Mouse (Mus musculus): ENCODE measurements around the gene Reg4. TPM values are rescaled to one million over a fixed set of nuclear protein-coding genes. Genes with fewer than 3 reads are reported as not detected.

Gene Reg4
- not detected in 2 replicates for polyA plus RNA-seq (2016; fragmentation: Nextera tagmentation; extraction: Ambion mirVana)

DNA sequence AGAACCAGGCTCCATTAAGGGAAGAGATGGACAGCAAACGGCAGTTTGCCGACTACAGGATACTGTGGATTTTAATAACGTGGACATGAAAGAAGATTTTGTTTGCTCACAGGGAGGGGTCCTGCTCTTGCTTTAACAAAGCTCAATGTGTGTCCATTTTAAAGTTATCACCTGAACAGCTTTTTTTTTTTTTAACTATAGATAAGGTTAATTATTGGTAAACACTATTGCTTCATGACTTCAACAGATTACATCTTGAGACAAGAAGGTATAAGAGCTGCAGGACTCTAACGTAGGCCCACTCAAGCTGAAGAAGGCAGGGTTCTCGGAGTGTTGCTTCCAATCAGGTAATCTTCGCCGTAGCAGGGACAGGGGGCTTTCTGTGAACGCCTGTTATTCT, at the start of gene Reg4:
Reg4 (plus strand) TSS at position 301 of the 400 bp plus-strand sequence.
- no peak within 1 kb of the TSS for H3K4me3 ChIP-seq
- H3K4me2 ChIP-seq, result no peak within 1 kb of the TSS
- no peak for ATAC-seq (ENCODE audit: insufficient number of reproducible peaks, low FRiP score)
- 67% methylated on average over 8 of the region's 8 CpGs for WGBS
- H3K4me1 ChIP-seq (replicated peaks), result peaks cover 19% of the 10 kb centered on the region
- peaks cover 4% of the 10 kb centered on the region; the same call in 1 of the 2 replicates for H3K9me3 ChIP-seq (replicated peaks)
- no peak within 1 kb of the TSS for H3K27ac ChIP-seq (ENCODE audit: poor library complexity, severe bottlenecking)
- H3K36me3 ChIP-seq, result no peaks in the 10 kb centered on the region
- no peak within 1 kb of the TSS for H3K9ac ChIP-seq
- H3K27me3 ChIP-seq (replicated peaks), result no peaks in the 10 kb centered on the region

DNA sequence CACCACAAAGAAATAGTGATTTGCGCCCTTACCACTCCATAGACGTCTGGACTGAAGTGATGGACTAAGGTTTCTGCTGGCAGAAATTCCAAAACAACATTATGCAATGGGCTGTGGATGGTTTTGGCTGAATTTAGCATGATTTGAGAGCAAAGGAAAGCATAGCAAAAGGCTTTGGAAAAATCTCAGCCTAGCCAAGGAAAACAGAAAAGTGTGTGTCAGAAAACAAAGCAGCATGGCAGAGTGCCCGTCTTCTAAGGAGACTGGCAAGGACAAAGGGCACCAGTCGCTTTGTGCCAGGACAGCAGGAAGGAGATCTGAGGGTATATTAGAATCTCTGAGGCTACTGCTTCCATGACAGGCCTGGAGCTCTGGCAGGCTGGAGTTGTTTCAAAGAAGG, 43.6 kb upstream of the Reg4 start:
- Histone ChIP-seq H3K4me2 (no peak overlapping the region), H3K4me1 (replicated peaks) (no peaks in the 10 kb centered on the region), H3K27me3 (replicated peaks) (no peaks in the 10 kb centered on the region), H3K9ac (no peak overlapping the region), H3K9me3 (replicated peaks) (peaks cover 7% of the 10 kb centered on the region; the same call in 1 of the 2 replicates), H3K27ac (ENCODE audit: poor library complexity, severe bottlenecking) (no peak overlapping the region), H3K4me3 (no peak overlapping the region), H3K36me3 (no peaks in the 10 kb centered on the region)
- ATAC-seq (ENCODE audit: insufficient number of reproducible peaks, low FRiP score), result no peak
- WGBS, result 55% methylated on average over 4 of the region's 4 CpGs

DNA sequence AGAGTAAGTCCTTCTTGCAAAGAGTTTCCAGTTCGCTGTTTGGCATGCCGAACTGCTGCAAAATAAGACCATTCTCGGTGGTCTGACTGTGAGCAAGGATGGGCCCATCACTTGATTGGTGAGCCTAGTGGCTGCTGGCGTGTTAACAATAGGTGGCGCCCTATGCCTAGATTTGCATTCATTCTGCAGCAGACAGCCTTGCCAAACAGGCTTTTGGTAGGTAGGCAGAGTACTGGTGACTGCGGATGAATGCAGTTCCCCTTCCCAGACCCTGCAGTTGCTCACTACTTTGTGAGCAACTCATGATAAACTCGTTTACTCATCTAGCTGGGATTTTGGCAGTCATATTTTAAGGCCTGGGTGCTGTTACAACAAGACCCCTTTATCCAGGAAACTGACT, 41.2 kb upstream of the Reg4 start:
- 23% methylated on average over 7 of the region's 7 CpGs for WGBS

DNA sequence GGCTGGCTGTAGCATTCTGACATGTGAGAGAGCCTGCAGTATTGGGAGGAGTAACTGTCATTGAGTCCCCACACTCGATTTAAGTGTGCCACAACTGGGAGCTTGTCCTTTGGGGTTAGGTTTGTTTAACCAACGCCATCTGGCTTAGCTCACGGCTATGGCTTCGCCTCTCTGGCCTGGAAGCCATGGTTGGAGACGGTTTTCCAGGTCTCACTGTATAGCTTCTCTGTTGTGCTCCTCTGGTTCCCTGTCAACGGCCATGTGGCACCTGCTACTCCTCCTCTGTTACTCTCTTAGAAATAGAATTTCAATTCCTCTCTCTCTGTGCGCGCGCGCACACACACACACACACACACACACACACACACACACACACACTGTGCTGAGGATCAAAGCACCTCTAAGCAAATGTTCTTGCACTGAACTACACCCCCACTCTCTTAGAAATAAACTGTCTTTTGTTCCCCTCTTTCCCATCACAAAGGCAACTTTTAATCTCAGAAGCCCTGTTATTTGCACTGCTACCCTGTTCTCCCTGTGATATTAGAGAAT, 36.7 kb upstream of the Reg4 start:
- 70% methylated on average over 10 of the region's 10 CpGs for WGBS
- Histone ChIP-seq H3K9me3 (replicated peaks) (no peaks in the 10 kb centered on the region), H3K4me3 (no peak overlapping the region)

More for the DNA sequence above, 41.2 kb upstream of the Reg4 start:
- Histone ChIP-seq H3K27me3 (replicated peaks) (no peaks in the 10 kb centered on the region), H3K36me3 (no peaks in the 10 kb centered on the region), H3K4me3 (no peak overlapping the region), H3K4me1 (replicated peaks) (no peaks in the 10 kb centered on the region), H3K27ac (ENCODE audit: poor library complexity, severe bottlenecking) (no peak overlapping the region), H3K9me3 (replicated peaks) (peaks cover 7% of the 10 kb centered on the region; the same call in 1 of the 2 replicates), H3K9ac (no peak overlapping the region), H3K4me2 (no peak overlapping the region)
- no peak for ATAC-seq (ENCODE audit: insufficient number of reproducible peaks, low FRiP score)

DNA sequence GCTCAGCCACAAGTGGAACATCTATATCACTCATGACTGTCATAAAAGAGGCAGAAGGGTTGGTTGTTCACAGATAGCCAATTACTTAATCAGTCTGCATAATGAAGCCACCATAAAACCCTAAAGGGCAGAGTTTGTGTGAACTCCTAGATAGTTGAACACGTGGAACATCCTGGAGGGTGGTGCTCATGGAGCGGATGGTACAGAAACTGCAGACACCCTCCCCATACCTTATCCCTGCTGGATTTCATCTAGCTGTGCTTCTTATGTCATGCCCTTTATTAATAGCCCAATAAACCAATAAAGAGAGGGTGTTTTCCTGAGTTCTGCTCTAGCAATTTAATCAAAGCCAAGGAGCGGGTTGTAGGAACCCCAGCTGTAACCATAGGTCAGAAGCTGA, 34.2 kb upstream of the Reg4 start:
- H3K36me3 ChIP-seq, result no peaks in the 10 kb centered on the region
- ATAC-seq (ENCODE audit: insufficient number of reproducible peaks, low FRiP score), result no peak
- H3K4me3 ChIP-seq, result no peak overlapping the region
- H3K4me1 ChIP-seq (replicated peaks), result no peaks in the 10 kb centered on the region
- WGBS, result 84% methylated on average over 3 of the region's 3 CpGs
- no peaks in the 10 kb centered on the region for H3K27me3 ChIP-seq (replicated peaks)
- H3K9ac ChIP-seq, result no peak overlapping the region
- H3K4me2 ChIP-seq, result no peak overlapping the region
- H3K9me3 ChIP-seq (replicated peaks), result no peaks in the 10 kb centered on the region
- H3K27ac ChIP-seq (ENCODE audit: poor library complexity, severe bottlenecking), result no peak overlapping the region

More for the DNA sequence above, 36.7 kb upstream of the Reg4 start:
- Histone ChIP-seq H3K27ac (ENCODE audit: poor library complexity, severe bottlenecking) (no peak overlapping the region), H3K4me2 (no peak overlapping the region), H3K9ac (no peak overlapping the region), H3K36me3 (no peaks in the 10 kb centered on the region), H3K27me3 (replicated peaks) (no peaks in the 10 kb centered on the region), H3K4me1 (replicated peaks) (no peaks in the 10 kb centered on the region)
- ATAC-seq (ENCODE audit: insufficient number of reproducible peaks, low FRiP score), result no peak

DNA sequence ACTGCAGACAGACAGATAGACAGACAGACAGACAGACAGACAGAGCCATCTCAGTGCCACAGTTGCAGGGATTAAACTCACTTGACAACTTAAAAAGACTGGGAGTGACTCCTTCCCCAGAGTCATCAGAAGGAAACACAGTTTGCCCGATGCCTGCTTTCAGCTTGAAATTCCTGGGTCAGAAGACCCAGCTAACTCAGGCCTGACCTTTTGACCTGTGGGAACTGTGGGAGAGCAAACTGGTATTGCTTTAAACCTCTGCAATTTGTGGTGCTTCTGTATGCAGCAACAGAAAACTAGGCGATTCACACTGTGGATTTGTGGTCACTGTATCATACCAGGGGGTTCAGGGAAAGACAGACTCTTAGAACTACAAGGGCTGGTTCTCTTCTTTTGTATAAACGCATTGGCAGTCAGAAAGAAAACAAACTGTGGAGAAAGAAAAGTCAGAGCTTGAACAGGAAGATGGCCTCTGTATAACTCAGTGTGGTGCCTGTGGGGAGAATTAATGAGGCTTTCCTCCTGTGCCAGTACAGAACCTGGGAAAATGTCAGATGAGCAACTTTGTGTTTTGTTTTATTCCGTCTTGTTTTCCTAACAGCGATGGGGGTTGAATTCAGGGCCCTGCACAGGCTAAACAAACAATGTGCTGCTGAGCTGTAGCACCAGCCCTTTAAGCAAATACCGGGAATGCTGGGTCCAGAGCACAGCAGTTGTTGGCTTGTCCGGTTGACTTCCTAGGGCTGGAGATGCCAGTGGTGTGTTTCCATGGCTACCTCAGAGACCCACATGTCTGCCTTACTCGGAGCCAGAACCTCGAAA, 24.0 kb upstream of the Reg4 start:
- Histone ChIP-seq H3K4me1 (replicated peaks) (peaks cover 15% of the 10 kb centered on the region), H3K27me3 (replicated peaks) (no peaks in the 10 kb centered on the region), H3K4me2 (no peak overlapping the region), H3K9me3 (replicated peaks) (no peaks in the 10 kb centered on the region), H3K27ac (ENCODE audit: poor library complexity, severe bottlenecking) (peak overlapping the region; percentile 47; the same call in 1 of the 2 replicates), H3K9ac (no peak overlapping the region), H3K36me3 (no peaks in the 10 kb centered on the region), H3K4me3 (no peak overlapping the region)
- ATAC-seq (ENCODE audit: insufficient number of reproducible peaks, low FRiP score), result no peak
- 38% methylated on average over 9 of the region's 9 CpGs for WGBS

DNA sequence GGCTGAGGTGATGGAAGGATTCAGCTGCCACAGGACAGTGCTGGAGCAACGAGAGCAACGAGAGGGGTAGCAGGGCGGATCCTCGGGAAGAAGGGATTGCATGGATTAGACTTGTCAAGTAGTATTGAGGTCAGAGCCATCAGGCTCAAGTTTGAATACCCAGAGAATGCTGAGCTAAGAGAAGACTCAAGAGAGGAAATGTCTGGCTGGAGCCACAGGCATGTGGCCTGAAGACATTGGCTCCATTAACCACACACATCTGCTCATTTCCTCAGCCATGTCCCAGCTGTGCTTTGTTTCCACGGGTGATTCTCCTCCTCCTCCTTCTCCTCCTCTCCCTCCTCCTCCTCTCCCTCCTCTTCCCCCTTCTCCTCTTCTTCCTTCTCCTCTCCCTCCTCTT, 22.2 kb upstream of the Reg4 start:
- ATAC-seq (ENCODE audit: insufficient number of reproducible peaks, low FRiP score), result no peak
- no peaks in the 10 kb centered on the region for H3K9me3 ChIP-seq (replicated peaks)
- H3K36me3 ChIP-seq, result no peaks in the 10 kb centered on the region
- 59% methylated on average over 5 of the region's 5 CpGs for WGBS
- H3K27ac ChIP-seq (ENCODE audit: poor library complexity, severe bottlenecking), result no peak overlapping the region
- H3K9ac ChIP-seq, result no peak overlapping the region
- no peaks in the 10 kb centered on the region for H3K27me3 ChIP-seq (replicated peaks)
- no peak overlapping the region for H3K4me2 ChIP-seq
- peaks cover 23% of the 10 kb centered on the region for H3K4me1 ChIP-seq (replicated peaks)
- no peak overlapping the region for H3K4me3 ChIP-seq

DNA sequence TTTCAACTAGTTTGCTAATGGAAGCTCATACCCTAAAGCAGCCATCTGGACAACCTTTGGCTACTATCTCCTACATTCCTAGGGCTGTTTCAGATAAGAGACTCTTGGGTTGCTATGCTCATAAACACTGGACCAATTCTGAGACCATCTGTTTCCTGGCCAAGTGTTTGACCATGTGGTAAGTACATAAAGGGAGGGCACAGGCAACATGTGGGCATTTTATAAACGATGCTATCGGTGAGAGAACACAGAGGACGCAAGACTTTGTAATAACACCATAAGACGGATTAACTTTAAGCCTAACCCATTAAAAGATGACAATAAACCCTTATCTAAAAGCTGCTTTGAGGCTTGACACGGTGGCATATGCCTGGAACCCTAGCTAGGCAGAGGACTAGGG, 18.7 kb upstream of the Reg4 start:
- Histone ChIP-seq H3K4me2 (no peak overlapping the region), H3K9me3 (replicated peaks) (no peaks in the 10 kb centered on the region), H3K4me1 (replicated peaks) (peaks cover 16% of the 10 kb centered on the region), H3K4me3 (no peak overlapping the region), H3K36me3 (no peaks in the 10 kb centered on the region), H3K27me3 (replicated peaks) (no peaks in the 10 kb centered on the region), H3K27ac (ENCODE audit: poor library complexity, severe bottlenecking) (no peak overlapping the region), H3K9ac (no peak overlapping the region)
- ATAC-seq (ENCODE audit: insufficient number of reproducible peaks, low FRiP score), result no peak
- WGBS, result 36% methylated on average over 5 of the region's 5 CpGs

DNA sequence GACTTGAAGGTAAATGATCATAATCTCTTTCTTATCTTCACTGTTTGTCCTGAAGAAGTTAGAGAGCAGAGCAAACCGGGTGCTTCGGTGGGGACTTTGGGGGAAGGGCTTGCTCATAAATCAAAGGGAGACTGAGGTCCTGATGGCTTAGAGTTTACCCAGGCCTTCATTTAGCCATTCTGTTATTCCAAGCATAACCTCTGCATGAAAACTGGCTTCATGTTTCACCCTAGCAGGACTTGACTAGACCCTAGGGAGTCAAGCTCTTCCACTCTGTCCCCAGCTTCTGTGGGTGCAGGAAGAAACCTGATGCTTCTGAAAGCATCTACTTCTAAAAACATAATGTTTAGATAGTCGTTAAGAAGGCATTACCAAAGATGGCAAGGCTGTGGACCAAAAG, 15.0 kb upstream of the Reg4 start:
- no peak overlapping the region for H3K4me3 ChIP-seq
- ATAC-seq (ENCODE audit: insufficient number of reproducible peaks, low FRiP score), result no peak
- WGBS, result 40% methylated on average over 3 of the region's 3 CpGs
- H3K9ac ChIP-seq, result no peak overlapping the region
- H3K4me2 ChIP-seq, result no peak overlapping the region
- no peaks in the 10 kb centered on the region for H3K9me3 ChIP-seq (replicated peaks)
- no peaks in the 10 kb centered on the region for H3K36me3 ChIP-seq
- no peak overlapping the region for H3K27ac ChIP-seq (ENCODE audit: poor library complexity, severe bottlenecking)
- no peaks in the 10 kb centered on the region for H3K27me3 ChIP-seq (replicated peaks)
- H3K4me1 ChIP-seq (replicated peaks), result peaks cover 15% of the 10 kb centered on the region

DNA sequence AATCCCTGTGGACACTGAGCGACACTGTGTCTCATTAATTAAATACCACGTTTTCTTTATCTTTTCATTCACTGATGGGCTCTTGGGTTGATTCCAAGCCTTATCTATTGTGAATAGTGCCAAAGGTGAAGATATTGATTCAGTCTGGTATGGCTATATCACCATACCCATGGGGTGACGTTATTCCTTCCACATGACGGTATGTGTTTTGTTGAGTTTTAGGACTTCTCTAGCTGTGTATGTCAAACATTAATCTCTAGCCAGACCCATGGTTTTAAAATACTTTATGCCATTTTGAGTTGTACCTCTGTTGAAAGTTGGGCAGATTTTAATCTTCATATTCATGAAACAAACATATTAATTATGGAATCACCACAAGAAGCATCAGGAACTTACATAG, 12.8 kb upstream of the Reg4 start:
- no peaks in the 10 kb centered on the region for H3K4me1 ChIP-seq (replicated peaks)
- no peak for ATAC-seq (ENCODE audit: insufficient number of reproducible peaks, low FRiP score)
- no peak overlapping the region for H3K4me3 ChIP-seq
- no peak overlapping the region for H3K4me2 ChIP-seq
- no peak overlapping the region for H3K9ac ChIP-seq
- no peaks in the 10 kb centered on the region for H3K9me3 ChIP-seq (replicated peaks)
- H3K27ac ChIP-seq (ENCODE audit: poor library complexity, severe bottlenecking), result no peak overlapping the region
- no peaks in the 10 kb centered on the region for H3K36me3 ChIP-seq
- 76% methylated on average over 4 of the region's 4 CpGs for WGBS
- H3K27me3 ChIP-seq (replicated peaks), result no peaks in the 10 kb centered on the region

DNA sequence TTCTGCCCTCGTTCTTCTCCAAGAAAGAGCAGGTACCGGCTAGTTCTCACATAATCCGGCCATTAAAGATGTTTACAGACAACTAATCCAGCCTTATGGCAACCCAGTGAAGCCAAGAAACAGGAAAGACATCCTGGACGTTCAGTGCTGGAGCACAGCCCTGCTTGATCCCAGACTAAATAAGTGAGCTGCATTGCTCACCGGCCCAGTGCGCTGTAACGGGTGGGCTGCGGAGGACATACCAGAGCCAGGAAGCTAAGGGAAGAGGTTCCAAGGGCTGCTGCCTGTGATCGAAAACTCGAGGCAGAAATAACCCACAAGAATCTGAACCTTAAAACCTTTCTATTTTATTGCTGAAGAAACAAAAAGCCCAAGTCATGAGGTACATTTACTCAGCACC, 11.1 kb upstream of the Reg4 start:
- Histone ChIP-seq H3K36me3 (no peaks in the 10 kb centered on the region), H3K27ac (ENCODE audit: poor library complexity, severe bottlenecking) (no peak overlapping the region), H3K27me3 (replicated peaks) (no peaks in the 10 kb centered on the region; the same call in 1 of the 2 replicates), H3K9ac (no peak overlapping the region), H3K9me3 (replicated peaks) (no peaks in the 10 kb centered on the region), H3K4me2 (no peak overlapping the region), H3K4me1 (replicated peaks) (no peaks in the 10 kb centered on the region), H3K4me3 (no peak overlapping the region)
- ATAC-seq (ENCODE audit: insufficient number of reproducible peaks, low FRiP score), result no peak
- 65% methylated on average over 10 of the region's 10 CpGs for WGBS

Data from heart, embryonic 12.5 days (tissue).